Mouse (Mus musculus) lung, adult 2 months (tissue): ENCODE measurements at regions not wholly inside any gene's neighbourhood (a gene's known extent, or its start where the extent isn't known, plus 50 kb on each side); places are given as distances from the start of the nearest gene placed in this dataset.

Experiments used
- DNase-seq: peaks from one replicate; pipeline ENCODE4 v3.0.0; 2022
- H3K4me1 ChIP-seq: fragments of 200-500 bp; 2 replicates; pipeline ENCODE4 v1.6.1; 2011; ENCODE audit warnings: low read length; ENCODE audit not compliant: control insufficient read depth, insufficient read depth
- H3K4me3 ChIP-seq: fragments of 200-500 bp; replicated peaks from 2 replicates; pipeline ENCODE3; 2011; ENCODE audit warnings: low read depth, mild to moderate bottlenecking, control low read depth, low read length; ENCODE audit errors: extremely low read depth
- CTCF ChIP-seq: fragments of 200-500 bp; IDR thresholded peaks from 2 replicates; pipeline ENCODE4 v1.5.1; 2011; ENCODE audit warnings: mild to moderate bottlenecking, low read length, control low read depth; ENCODE audit not compliant: insufficient read depth
- POLR2A ChIP-seq: fragments of 200-500 bp; IDR thresholded peaks from 2 replicates; pipeline ENCODE4 v1.6.1; 2011; ENCODE audit warnings: low read depth, mild to moderate bottlenecking, control low read depth, low read length, borderline replicate concordance; ENCODE audit errors: extremely low read depth
- WGBS: fragments of 180-500 bp; shearing (Covaris S2); methylation state at CpG from one replicate; pipeline ENCODE4 v1.1.7; 2018; 5-methylcytosine and 5-hydroxymethylcytosine counted together

DNA sequence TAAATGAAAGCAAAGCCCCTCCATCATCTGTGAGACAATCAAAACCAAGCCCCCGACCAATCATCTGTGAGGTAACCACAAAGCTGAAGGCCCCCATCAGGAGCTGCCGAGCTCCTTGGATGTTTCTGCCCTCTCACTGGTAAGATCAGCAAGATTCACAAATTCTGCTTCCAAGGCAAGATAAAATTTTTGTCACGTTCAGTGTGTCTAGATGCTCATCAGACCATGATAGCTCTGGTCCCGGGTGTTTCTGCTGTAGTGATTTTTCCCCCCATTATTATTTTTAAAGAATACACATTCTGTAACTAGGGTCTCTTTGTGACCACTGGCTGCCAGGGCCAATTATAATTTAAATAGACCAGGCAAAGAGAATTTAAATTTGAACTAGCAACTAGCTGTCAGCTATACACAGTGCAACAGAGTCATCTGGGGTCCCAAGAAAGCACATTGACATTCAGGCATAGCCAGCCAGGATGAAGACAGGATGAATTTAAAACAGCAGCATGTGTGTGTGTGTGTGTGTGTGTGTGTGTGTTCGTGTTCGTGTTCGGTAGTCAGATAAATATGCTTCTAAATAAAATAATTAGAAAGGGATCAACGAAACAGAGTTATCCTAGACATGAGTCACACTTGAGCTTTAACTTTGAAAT is 83.4 kb upstream of the Ankrd50 start:
- TF ChIP-seq CTCF = no peak
- no peak for TF ChIP-seq POLR2A
- WGBS = 89% methylated on average over 8 of the region's 8 CpGs
- no peak overlapping the region for H3K4me3 ChIP-seq
- no peak for DNase-seq
- no peaks in the 10 kb centered on the region; the same call in 1 of the 2 replicates for H3K4me1 ChIP-seq

DNA sequence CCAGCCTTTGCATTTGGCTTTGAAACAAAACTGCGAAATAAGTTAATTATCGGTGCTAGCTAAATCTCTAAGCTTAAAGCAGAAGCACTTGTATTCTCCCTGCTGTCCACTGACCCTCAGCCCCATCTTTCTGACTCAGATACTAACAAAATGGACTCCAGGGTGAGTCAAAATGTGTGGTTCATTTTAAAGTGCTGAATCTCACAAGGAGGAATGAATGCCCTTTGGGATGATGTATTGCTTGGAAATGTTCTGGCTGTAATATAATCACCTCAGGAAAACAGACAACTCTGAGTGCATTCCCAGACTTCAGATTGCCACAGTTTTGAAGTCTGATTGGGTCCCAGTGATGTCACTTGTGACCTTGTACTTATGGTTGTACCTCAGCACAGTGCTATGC is 81.9 kb upstream of the Ankrd50 start:
- Histone ChIP-seq H3K4me1 (no peaks in the 10 kb centered on the region), H3K4me3 (no peak overlapping the region)
- DNase-seq = no peak
- 91% methylated on average over 2 of the region's 2 CpGs for WGBS
- TF ChIP-seq CTCF = no peak
- TF ChIP-seq POLR2A = no peak

GRCm38 (mm10) chr3:38564844-38565243 is 80.2 kb upstream of the Ankrd50 start:
- no peak overlapping the region for H3K4me3 ChIP-seq
- H3K4me1 ChIP-seq = no peaks in the 10 kb centered on the region
- DNase-seq = no peak
- 64% methylated on average over 2 of the region's 2 CpGs for WGBS
- TF ChIP-seq CTCF (no peak), POLR2A (no peak)

- WGBS = 58% methylated on average over 2 of the region's 2 CpGs
- Histone ChIP-seq H3K4me3 (no peak overlapping the region), H3K4me1 (no peaks in the 10 kb centered on the region)
- no peak for DNase-seq
- TF ChIP-seq POLR2A = no peak
- TF ChIP-seq CTCF = no peak
Measured at GRCm38 (mm10) chr3:38564364-38564763, 79.7 kb upstream of the Ankrd50 start.

GRCm38 (mm10) chr3:38561186-38561585 is 76.5 kb upstream of the Ankrd50 start:
- TF ChIP-seq CTCF (no peak), POLR2A (no peak)
- WGBS = 41% methylated on average over 2 of the region's 2 CpGs
- no peaks in the 10 kb centered on the region for H3K4me1 ChIP-seq
- DNase-seq = no peak
- no peak overlapping the region for H3K4me3 ChIP-seq

DNA sequence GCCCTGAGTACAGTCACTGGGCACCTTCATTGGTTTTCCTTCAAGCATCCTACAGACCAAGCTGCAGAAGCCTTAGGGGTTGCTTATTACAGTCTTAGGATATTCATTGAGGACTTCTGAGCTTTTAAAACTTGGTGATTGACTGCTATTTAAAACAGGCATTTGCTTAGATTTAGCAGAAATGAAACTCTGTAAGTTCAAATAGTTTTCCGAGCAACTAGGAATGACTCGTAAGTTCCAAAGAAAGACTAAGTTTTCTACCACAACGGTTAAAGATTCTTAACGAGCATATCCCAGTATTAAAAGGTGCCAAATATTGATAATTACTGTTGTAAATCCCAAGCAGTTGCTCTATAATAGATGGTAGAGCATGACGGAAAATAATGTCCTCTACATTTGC is 71.3 kb upstream of the Ankrd50 start:
- no peak for DNase-seq
- TF ChIP-seq CTCF = no peak
- no peak for TF ChIP-seq POLR2A
- Histone ChIP-seq H3K4me1 (no peaks in the 10 kb centered on the region), H3K4me3 (no peak overlapping the region)
- 90% methylated on average over 5 of the region's 5 CpGs for WGBS

GRCm38 (mm10) chr3:38553470-38554043 is 68.9 kb upstream of the Ankrd50 start:
- Histone ChIP-seq H3K4me1 (no peaks in the 10 kb centered on the region), H3K4me3 (no peak overlapping the region)
- WGBS = 90% methylated on average over 4 of the region's 4 CpGs
- no peak for DNase-seq
- TF ChIP-seq CTCF (no peak), POLR2A (no peak)

DNA sequence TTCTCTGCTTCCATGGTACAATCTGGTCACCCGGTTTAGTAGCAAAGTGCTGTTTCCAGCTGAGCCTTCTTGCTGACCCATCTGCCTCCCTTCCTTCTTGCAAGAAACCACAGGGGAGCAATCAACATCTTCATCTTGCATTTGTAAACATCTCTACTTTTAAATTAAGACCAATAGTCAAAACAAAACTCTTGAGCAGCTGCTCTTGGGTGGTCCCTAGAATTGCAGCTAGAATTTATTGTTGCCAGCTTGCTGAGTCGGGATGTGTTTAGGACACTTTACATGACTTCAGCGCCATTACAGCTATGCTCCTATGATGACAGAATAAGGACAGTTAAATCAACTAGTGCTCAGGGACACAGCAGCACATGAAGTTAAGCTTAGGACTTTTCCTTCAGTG is 62.4 kb upstream of the Ankrd50 start:
- TF ChIP-seq CTCF = no peak
- no peak for TF ChIP-seq POLR2A
- WGBS = 67% methylated on average over 3 of the region's 3 CpGs
- no peak overlapping the region for H3K4me3 ChIP-seq
- no peak for DNase-seq
- no peaks in the 10 kb centered on the region for H3K4me1 ChIP-seq

GRCm38 (mm10) chr3:38545501-38545896 is 60.9 kb upstream of the Ankrd50 start:
- DNase-seq = no peak
- H3K4me1 ChIP-seq = no peaks in the 10 kb centered on the region
- TF ChIP-seq POLR2A (no peak), CTCF (no peak)
- 82% methylated on average over 3 of the region's 3 CpGs for WGBS
- H3K4me3 ChIP-seq = no peak overlapping the region

DNA sequence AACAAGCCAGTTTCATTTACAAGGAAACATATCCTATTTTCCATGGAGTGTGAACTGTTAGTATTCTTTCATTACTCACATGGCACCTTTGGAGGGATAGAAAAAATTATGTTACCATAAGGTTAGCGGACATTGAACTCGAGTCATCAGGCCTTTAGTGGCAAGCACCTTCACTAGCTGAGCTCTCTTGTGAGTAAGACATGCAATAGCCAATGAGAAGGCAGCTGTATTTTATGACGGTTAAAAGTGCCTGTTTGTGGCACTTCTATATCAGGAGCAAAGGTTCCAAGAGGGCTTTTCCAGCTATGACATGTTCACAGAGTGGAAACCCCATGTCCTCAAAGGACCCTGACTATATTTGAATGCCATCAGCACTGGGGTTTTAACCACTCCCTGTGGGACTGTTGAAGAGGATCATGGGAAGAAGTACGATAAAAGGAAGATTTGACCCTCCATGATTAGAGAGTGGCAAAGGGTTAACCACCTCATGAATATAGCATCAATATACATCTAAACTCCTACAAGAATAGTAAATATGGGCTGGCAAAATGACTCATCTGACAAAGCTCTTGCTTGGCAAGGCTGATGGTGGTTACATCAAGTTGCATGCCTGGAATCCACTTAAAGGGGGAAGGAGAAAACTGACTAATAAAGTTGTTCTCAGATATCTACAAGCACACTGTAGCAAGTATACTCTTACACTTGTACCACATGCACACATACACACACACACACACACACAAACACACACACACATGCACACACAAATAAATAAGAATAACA is 60.3 kb upstream of the Ankrd50 start:
- H3K4me1 ChIP-seq = no peaks in the 10 kb centered on the region
- 89% methylated on average over 4 of the region's 4 CpGs for WGBS
- no peak overlapping the region for H3K4me3 ChIP-seq
- TF ChIP-seq POLR2A (no peak), CTCF (no peak)
- DNase-seq = no peak
